Mouse (Mus musculus) heart, adult 2 months (tissue): ENCODE results near the gene Dusp15. TPM values are rescaled to one million over a fixed set of nuclear protein-coding genes. Genes with fewer than 3 reads are reported as not detected.

Source experiments
- DNase-seq, 2 experiments: peaks; one replicate each; pipeline ENCODE4 v3.0.0; 2021
- H3K27ac ChIP-seq: fragments of 200-600 bp; 2 replicates; pipeline ENCODE4 v1.8.1; 2022
- H3K27me3 ChIP-seq: fragments of 200-500 bp; 2 replicates; pipeline ENCODE4 v1.6.1; 2012; ENCODE audit warnings: mild to moderate bottlenecking, low read length, inconsistent platforms, mixed read lengths; ENCODE audit not compliant: control insufficient read depth, insufficient read depth
- H3K36me3 ChIP-seq: fragments of 200-500 bp; 2 replicates; pipeline ENCODE4 v1.6.1; 2012; ENCODE audit warnings: low read length, inconsistent platforms; ENCODE audit not compliant: control insufficient read depth, insufficient read depth
- H3K4me1 ChIP-seq: fragments of 200-500 bp; 2 replicates; pipeline ENCODE4 v1.6.1; 2011; ENCODE audit warnings: low read length; ENCODE audit not compliant: control insufficient read depth, insufficient read depth
- H3K4me3 ChIP-seq: fragments of 200-600 bp; 2 replicates; pipeline ENCODE4 v1.8.1; 2022
- H3K79me2 ChIP-seq: fragments of 200-500 bp; replicated peaks from 2 replicates; pipeline ENCODE4 v1.6.1; 2012; ENCODE audit warnings: mild to moderate bottlenecking, inconsistent platforms, low read length, moderate library complexity, mixed read lengths; ENCODE audit not compliant: control insufficient read depth, insufficient read depth
- H3K9ac ChIP-seq: fragments of 200-500 bp; 2 replicates; pipeline ENCODE4 v1.6.1; 2012; ENCODE audit warnings: low read depth, mild to moderate bottlenecking, control low read depth, inconsistent platforms, low read length, mixed read lengths
- CTCF ChIP-seq: fragments of 200-600 bp; IDR thresholded peaks from 2 replicates; pipeline ENCODE4 v1.8.1; 2022; ENCODE audit warnings: antibody characterized with exemption, mild to moderate bottlenecking, moderate library complexity
- EP300 ChIP-seq: fragments of 200-500 bp; IDR thresholded peaks from 2 replicates; pipeline ENCODE4 v1.6.1; 2011; ENCODE audit warnings: low read depth, low read length, control low read depth; ENCODE audit not compliant: insufficient read depth
- POLR2A ChIP-seq: fragments of 200-500 bp; IDR thresholded peaks from 2 replicates; pipeline ENCODE4 v1.6.1; 2011; ENCODE audit warnings: mild to moderate bottlenecking, low read depth, low read length, control low read depth; ENCODE audit not compliant: insufficient read depth
- WGBS: fragments of 180-500 bp; shearing (Covaris S2); methylation state at CpG from one replicate; pipeline ENCODE4 v1.1.7; 2018; 5-methylcytosine and 5-hydroxymethylcytosine counted together
- intact Hi-C: fragments of 180-260 bp; cut with DNase I; formaldehyde crosslinking; loops from one replicate; pipeline ENCODE4 v1.15.1; 2025
- polyA plus RNA-seq: library from polyadenylated mRNA; depleted of rRNA; stranded (reverse); fragments of >200 nt; gene quantifications from 2 replicates; pipeline ENCODE4 v1.2.3, GENCODE M21; 2012
- total RNA-seq, 2 experiments: library from RNA; stranded (reverse); gene quantifications; 2 replicates each; pipeline ENCODE4 v1.2.3; 2021

Gene Dusp15
- total and polyA plus RNA-seq, 3 experiments: 0.25 TPM; not detected in 2

DNA sequence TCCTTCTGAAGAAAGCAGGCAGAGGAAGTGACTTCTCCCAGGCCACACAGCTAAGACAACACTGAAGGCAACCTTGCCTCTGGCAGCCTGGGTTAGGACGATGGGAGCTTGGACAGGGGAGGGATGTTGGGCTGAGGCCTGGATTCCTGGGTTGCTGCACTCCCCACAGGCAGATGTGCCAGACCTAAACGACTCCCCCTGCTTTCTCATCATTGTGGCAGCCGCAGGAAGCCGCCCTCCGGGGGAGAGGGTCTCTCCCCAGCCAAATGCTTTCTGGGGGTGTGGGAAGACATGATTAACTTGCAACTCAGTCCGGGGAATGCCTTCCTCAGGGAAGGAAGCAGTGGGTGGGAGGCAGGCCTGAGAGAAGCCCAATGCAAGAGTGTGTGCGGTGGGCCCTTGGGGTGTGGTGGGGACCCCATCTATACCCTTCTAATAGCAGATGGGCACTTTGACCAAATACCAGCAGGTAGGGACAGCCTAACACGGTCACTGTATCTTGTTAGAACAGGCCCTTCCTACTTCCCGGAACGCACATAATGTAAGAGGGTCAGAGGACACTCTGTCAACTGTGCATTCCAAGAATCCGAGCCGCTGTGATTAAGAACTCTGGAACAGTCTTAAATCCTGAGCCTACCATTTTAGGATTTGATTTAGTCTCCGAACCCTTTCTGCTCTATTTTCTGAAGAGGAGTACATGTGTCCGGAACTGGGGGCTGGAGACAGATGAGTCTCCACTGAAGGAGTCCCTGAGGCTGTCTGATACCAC is 23.1 kb downstream of the Dusp15 start:
- Histone ChIP-seq H3K27ac (peak overlapping the region; percentile 53), H3K4me3 (no peak overlapping the region), H3K79me2 (no peaks in the 10 kb centered on the region), H3K9ac (no peak overlapping the region), H3K27me3 (no peaks in the 10 kb centered on the region), H3K36me3 (no peaks in the 10 kb centered on the region), H3K4me1 (peaks cover 30% of the 10 kb centered on the region)
- 35% methylated on average over 14 of the region's 14 CpGs for WGBS
- TF ChIP-seq POLR2A: no peak
- no peak for TF ChIP-seq EP300
- no peak for TF ChIP-seq CTCF
- no peak for DNase-seq
- intact Hi-C loops: no loop called here

DNA sequence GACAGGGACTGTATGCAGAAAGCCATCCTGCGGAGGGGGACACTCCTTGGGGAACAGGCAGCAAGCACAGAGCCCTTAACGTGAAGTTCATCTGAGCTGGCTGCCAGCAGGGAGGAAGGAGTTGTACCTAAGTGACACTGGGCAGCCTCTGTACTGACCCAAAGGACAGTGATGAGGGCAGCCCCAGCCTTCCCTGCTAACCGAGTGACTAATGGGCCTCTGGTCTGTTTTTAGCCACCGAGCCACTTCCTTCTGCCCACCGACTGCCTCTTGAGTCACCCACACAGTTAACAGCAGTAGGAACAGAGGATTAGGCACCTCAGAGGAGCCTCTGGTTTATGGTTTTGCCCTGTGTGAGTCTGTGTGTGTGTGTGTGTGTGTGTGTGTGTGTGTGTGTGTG is 24.1 kb downstream of the Dusp15 start:
- DNase-seq: no peak
- Histone ChIP-seq H3K4me3 (no peak overlapping the region), H3K79me2 (no peaks in the 10 kb centered on the region), H3K27me3 (no peaks in the 10 kb centered on the region), H3K27ac (peak overlapping the region; percentile 38), H3K4me1 (peaks cover 30% of the 10 kb centered on the region), H3K9ac (no peak overlapping the region), H3K36me3 (no peaks in the 10 kb centered on the region)
- TF ChIP-seq POLR2A (no peak), CTCF (no peak), EP300 (no peak)
- 21% methylated on average over 5 of the region's 5 CpGs for WGBS
- intact Hi-C loops: no loop called here

DNA sequence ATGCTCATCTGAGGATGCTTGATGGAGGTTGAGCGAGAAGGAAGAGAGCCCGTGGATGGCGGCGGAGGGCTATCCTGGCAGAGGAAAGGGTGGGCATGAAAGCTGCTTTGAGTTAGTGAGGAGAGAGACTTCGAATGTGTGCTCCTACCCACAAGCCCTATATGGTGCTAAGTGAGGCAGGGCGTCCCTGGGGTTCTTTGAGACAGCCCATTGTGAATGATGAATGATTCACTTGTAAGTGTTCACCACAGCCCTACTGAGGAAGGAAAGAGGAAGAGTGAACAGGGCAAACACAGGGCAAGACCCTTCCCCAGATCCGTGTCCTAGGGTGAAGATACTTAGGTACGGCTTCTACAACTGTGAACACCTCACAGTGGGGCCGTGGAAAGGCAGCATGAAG is 24.6 kb downstream of the Dusp15 start:
- H3K36me3 ChIP-seq: no peaks in the 10 kb centered on the region
- H3K79me2 ChIP-seq: no peaks in the 10 kb centered on the region
- intact Hi-C loops: no loop called here
- no peak overlapping the region for H3K4me3 ChIP-seq
- DNase-seq: no peak
- H3K27me3 ChIP-seq: no peaks in the 10 kb centered on the region
- H3K27ac ChIP-seq: peak overlapping the region; percentile 74
- TF ChIP-seq POLR2A (no peak), EP300 (no peak), CTCF (no peak)
- H3K9ac ChIP-seq: no peak overlapping the region
- H3K4me1 ChIP-seq: peaks cover 30% of the 10 kb centered on the region
- 72% methylated on average over 9 of the region's 9 CpGs for WGBS

DNA sequence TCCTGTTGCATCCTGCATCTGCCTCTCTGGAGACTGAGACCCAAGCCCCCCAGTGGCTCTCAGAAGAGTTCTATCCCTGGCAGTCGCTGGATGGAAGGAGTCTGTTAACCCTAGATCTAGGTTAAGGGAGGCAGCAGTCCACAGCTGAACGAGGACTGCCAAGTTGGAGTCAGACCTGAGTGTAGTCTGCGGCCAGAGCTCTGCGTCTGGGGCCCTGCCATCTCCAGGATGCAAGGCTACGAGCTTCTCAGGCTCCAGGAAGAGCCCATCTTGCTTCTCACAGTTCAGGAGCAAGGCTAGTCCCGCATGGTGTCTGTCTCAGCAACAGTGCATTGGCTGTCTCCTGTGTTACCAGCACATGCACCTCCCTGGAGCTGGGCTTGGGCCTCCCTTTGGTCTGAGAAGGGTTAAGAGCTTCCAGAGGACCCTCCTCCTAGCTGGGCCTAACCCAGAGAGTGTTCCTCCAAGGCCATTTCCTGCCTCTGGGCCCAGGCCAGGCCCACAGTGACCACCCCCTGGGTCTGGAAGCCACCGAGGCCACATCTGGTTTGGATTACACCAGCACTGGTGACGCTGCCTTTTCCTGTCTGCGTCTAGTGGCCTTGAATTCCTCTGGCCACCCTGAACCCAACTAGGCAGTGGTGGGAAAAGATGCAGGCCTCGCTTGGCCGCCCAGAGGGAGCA is 26.2 kb downstream of the Dusp15 start:
- WGBS: 29% methylated on average over 11 of the region's 11 CpGs

DNA sequence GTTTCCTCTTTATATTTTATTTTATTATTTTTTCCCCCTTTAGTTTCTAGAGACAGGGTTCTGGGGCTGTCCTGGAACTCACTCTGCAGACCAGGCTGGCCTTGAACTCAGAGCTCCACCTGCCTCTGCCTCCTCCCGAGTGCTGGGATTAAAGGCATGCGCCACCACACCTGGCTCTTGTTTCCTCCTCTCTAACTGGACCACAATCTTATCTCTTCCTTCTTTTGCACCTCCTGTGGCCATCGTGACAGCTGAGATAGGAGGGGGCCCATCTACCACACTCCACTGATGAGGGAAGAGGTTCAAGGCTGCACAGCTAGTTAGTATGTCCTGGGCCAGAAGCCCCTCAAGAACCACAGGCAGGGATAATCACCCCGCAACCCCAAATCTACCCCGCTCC is 27.0 kb downstream of the Dusp15 start:
- no peak overlapping the region for H3K9ac ChIP-seq
- intact Hi-C loops: no loop called here
- WGBS: 62% methylated on average over 5 of the region's 5 CpGs
- peaks cover 22% of the 10 kb centered on the region for H3K4me1 ChIP-seq
- no peak overlapping the region for H3K4me3 ChIP-seq
- no peak for DNase-seq
- H3K27me3 ChIP-seq: no peaks in the 10 kb centered on the region
- no peak for TF ChIP-seq CTCF
- TF ChIP-seq EP300: no peak
- no peak for TF ChIP-seq POLR2A
- H3K27ac ChIP-seq: peak overlapping the region; percentile 74
- H3K79me2 ChIP-seq: no peaks in the 10 kb centered on the region
- H3K36me3 ChIP-seq: no peaks in the 10 kb centered on the region

More for the DNA sequence above, 26.2 kb downstream of the Dusp15 start:
- DNase-seq: peak; percentile 81 to 88
- Histone ChIP-seq H3K4me1 (peaks cover 28% of the 10 kb centered on the region), H3K27ac (peak overlapping the region; percentile 74), H3K79me2 (no peaks in the 10 kb centered on the region), H3K9ac (peak overlapping the region; percentile 10; the same call in 1 of the 2 replicates), H3K4me3 (no peak overlapping the region), H3K27me3 (no peaks in the 10 kb centered on the region), H3K36me3 (no peaks in the 10 kb centered on the region)
- intact Hi-C loops: no loop called here
- TF ChIP-seq EP300 (peak; percentile 83; the same call in 1 of the 2 replicates), POLR2A (0 out of 2 replicates have a peak, but pooled peaks have one; percentile 29), CTCF (no peak)

DNA sequence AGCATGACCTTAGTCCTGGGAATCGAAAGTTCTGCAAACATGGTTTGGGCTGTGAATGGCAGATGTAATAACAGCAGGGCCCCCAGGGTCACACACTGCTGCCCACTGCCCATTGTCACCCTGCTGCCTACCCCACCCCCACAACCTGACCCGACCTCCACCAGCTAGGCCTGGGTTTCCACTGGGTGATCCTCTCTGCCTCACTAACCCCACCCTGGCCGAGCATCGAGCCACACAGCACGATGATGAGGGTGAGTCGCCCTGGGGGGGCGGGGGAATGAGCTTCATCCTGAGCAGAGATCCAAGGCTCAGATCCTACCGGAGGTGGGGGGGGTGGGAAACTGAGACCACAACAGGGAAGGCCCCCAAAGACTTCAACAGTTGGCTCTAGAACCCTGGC is 27.4 kb downstream of the Dusp15 start:
- TF ChIP-seq POLR2A (no peak), CTCF (no peak), EP300 (no peak)
- peak overlapping the region; percentile 26; the same call in 1 of the 2 replicates for H3K27ac ChIP-seq
- intact Hi-C loops: no loop called here
- no peaks in the 10 kb centered on the region for H3K79me2 ChIP-seq
- no peak overlapping the region for H3K4me3 ChIP-seq
- H3K36me3 ChIP-seq: no peaks in the 10 kb centered on the region
- peak overlapping the region; percentile 20; the same call in 1 of the 2 replicates for H3K9ac ChIP-seq
- WGBS: 40% methylated on average over 8 of the region's 8 CpGs
- peaks cover 22% of the 10 kb centered on the region for H3K4me1 ChIP-seq
- DNase-seq: no peak
- H3K27me3 ChIP-seq: no peaks in the 10 kb centered on the region
